In genomic region chr5:129942073-129942939, GRCm38 (mm10) we compare ENCODE assay signal across 8 mouse cellular contexts. TPM values are rescaled to one million over a fixed set of nuclear protein-coding genes. Genes with fewer than 3 reads are reported as not detected.
DNase-seq lines count a peak whose midpoint lies in the region; ATAC-seq lines count a peak whose summit lies in the region.
"Not testable (repeated sequence)": the region's sequence is repeated elsewhere in the genome, so short reads cannot be mapped to it uniquely, and the experiment has no call there.

No protein-coding gene starts in this region.

- peak overlapping the region; percentile 66 for H3K27ac ChIP-seq in hindbrain, embryonic 16.5 days (ENCODE audit: low read depth, low read length)

- not testable (repeated sequence) for H3K4me1 ChIP-seq in hindbrain, embryonic 16.5 days (ENCODE audit: control insufficient read depth, insufficient read depth, low read depth, low read length)

- under 1% methylated on average over 37 of the region's 82 CpGs for WGBS in hindbrain, embryonic 16.5 days

- not testable (repeated sequence) for H3K36me3 ChIP-seq in hindbrain, embryonic 16.5 days (ENCODE audit: control insufficient read depth, insufficient read depth, low read length)

- H3K9me3 ChIP-seq in hindbrain, embryonic 16.5 days (ENCODE audit: control insufficient read depth, low read length) = not testable (repeated sequence)

- peak overlapping the region; percentile 89 for H3K4me3 ChIP-seq in hindbrain, embryonic 16.5 days (ENCODE audit: low read length)

- peak; percentile 35 for DNase-seq in ZHBTc4 (ENCODE audit: low read depth, low spot score)
- peak; percentile 35 for DNase-seq in embryo, embryonic 10 days (ENCODE audit: low spot score)
- peak; percentile 18 to 33 for DNase-seq in gastrocnemius, adult 8-10 months (ENCODE audit: low spot score in 2 of 2)
- peak; percentile 9 for DNase-seq in left cerebral cortex, adult 11 months (ENCODE audit: low spot score)
- DNase-seq in lung, postnatal 25 days (ENCODE audit: low spot score) = peak; percentile 16
- DNase-seq in retina, postnatal 1 day = peak; percentile 38
- DNase-seq in thymus, postnatal 36 days = peak; percentile 45 to 72

- peak; percentile 61 for ATAC-seq in hindbrain, embryonic 16.5 days

- H3K9ac ChIP-seq in hindbrain, embryonic 16.5 days (ENCODE audit: low read depth, low read length) = peak overlapping the region; percentile 86

- peak overlapping the region; percentile 59 for H3K4me2 ChIP-seq in hindbrain, embryonic 16.5 days (ENCODE audit: low read length)

- not testable (repeated sequence) for H3K27me3 ChIP-seq in hindbrain, embryonic 16.5 days (replicated peaks; ENCODE audit: control insufficient read depth, insufficient read depth, low read length)

RNA-seq across cellular contexts. Expression of gene Vkorc1l1, which starts 0.5 kb away (rescaled TPM):
- 10 to 100 TPM; 22.4 to 29.6 (median 24.0) TPM for total RNA-seq in gastrocnemius, adult 8-10 months (2022)
- polyA plus RNA-seq in hindbrain, embryonic 16.5 days (2015; fragmentation: Nextera tagmentation; extraction: Ambion mirVana) = 22.6 and 27.3 TPM in 2 replicates

RNA-seq across cellular contexts. Expression of gene Nupr1l, which starts 34.0 kb away (rescaled TPM):
- under 1 TPM in 1 of 4 experiments, not detected in 3; 0.44 TPM for total RNA-seq in gastrocnemius, adult 8-10 months (2022)
- polyA plus RNA-seq in hindbrain, embryonic 16.5 days (2015; fragmentation: Nextera tagmentation; extraction: Ambion mirVana) = 4.5 and 4.7 TPM in 2 replicates

RNA-seq across cellular contexts. Expression of gene Phkg1, which starts 44.0 kb away (rescaled TPM):
- total RNA-seq in gastrocnemius, adult 8-10 months (2022) = 100 to 1,000 TPM; 317 to 357 (median 343) TPM
- polyA plus RNA-seq in hindbrain, embryonic 16.5 days (2015; fragmentation: Nextera tagmentation; extraction: Ambion mirVana) = 1.0 and 1.2 TPM in 2 replicates

RNA-seq across cellular contexts. Expression of gene Zbed5, which starts 46.8 kb away (rescaled TPM):
- total RNA-seq in gastrocnemius, adult 8-10 months (2022) = under 1 TPM; 0.25 to 0.59 (median 0.46) TPM
- polyA plus RNA-seq in hindbrain, embryonic 16.5 days (2015; fragmentation: Nextera tagmentation; extraction: Ambion mirVana) = 14.0 and 14.1 TPM in 2 replicates

RNA-seq across cellular contexts. Expression of gene Chchd2, which starts 55.0 kb away (rescaled TPM):
- 100 to 1,000 TPM; 640 to 672 (median 655) TPM for total RNA-seq in gastrocnemius, adult 8-10 months (2022)
- polyA plus RNA-seq in hindbrain, embryonic 16.5 days (2015; fragmentation: Nextera tagmentation; extraction: Ambion mirVana) = 679 and 729 TPM in 2 replicates

Comparison
In these comparisons a context has a peak if more than half of its experiments do, and no peak if none do; other contexts are left out.
1. Peak in every context shown above with its lines: DNase-seq, ATAC-seq, H3K4me3 ChIP-seq and H3K27ac ChIP-seq.